Comparison of ENCODE assay signal across 28 mouse cellular contexts in genomic region chr8:83942446-83942845, GRCm38 (mm10). TPM values are rescaled to one million over a fixed set of nuclear protein-coding genes. Genes with fewer than 3 reads are reported as not detected.
"Had no signal": no experiment of that assay in that cellular context is flagged by ENCODE, and none has a peak within 500 bp of the region (broad histone marks: within the 10 kb centered on the region; RNA-seq: fewer than 3 reads in every experiment).

No protein-coding gene starts in this region.

- H3K4me3 ChIP-seq: gastrocnemius, adult 2 months; heart, embryonic 10.5 days; heart, embryonic 12.5 days; hindbrain, embryonic 10.5 days; hindbrain, embryonic 12.5 days; intestine, embryonic 15.5 days; kidney, embryonic 15.5 days; limb, embryonic 13.5 days; limb, embryonic 15.5 days; liver, embryonic 12.5 days had no signal

- H3K27me3 ChIP-seq: heart, embryonic 12.5 days; hindbrain, embryonic 12.5 days; intestine, embryonic 15.5 days; kidney, embryonic 15.5 days; limb, embryonic 13.5 days; limb, embryonic 15.5 days had no signal

- H3K4me1 ChIP-seq: hindbrain, embryonic 10.5 days; hindbrain, embryonic 12.5 days; intestine, embryonic 15.5 days; kidney, embryonic 15.5 days; limb, embryonic 13.5 days; limb, embryonic 15.5 days; liver, embryonic 12.5 days had no signal

- H3K9me3 ChIP-seq: heart, embryonic 10.5 days; heart, embryonic 12.5 days; hindbrain, embryonic 10.5 days; hindbrain, embryonic 12.5 days; intestine, embryonic 15.5 days; kidney, embryonic 15.5 days; limb, embryonic 13.5 days; limb, embryonic 15.5 days; liver, embryonic 12.5 days had no signal

- H3K4me2 ChIP-seq: heart, embryonic 12.5 days; hindbrain, embryonic 12.5 days; hindbrain, embryonic 14.5 days; intestine, embryonic 15.5 days; kidney, embryonic 15.5 days; limb, embryonic 13.5 days; limb, embryonic 15.5 days; liver, embryonic 12.5 days had no signal

- DNase-seq: gastrocnemius, adult 2 months; gastrocnemius, postnatal 10 days; gastrocnemius, postnatal 25 days; heart, adult 18-20 months; heart, postnatal 10 days; heart, postnatal 4 days; kidney, adult 18-20 months; kidney, adult 8-10 months; kidney, postnatal 14 days; kidney, postnatal 36 days; layer of hippocampus, adult 9-11 months; layer of hippocampus, postnatal 36 days; left cerebral cortex, postnatal 4 days had no signal

- H3K27ac ChIP-seq: gastrocnemius, adult 2 months; heart, embryonic 10.5 days; hindbrain, embryonic 10.5 days; hindbrain, embryonic 12.5 days; hindbrain, embryonic 14.5 days; intestine, embryonic 15.5 days; kidney, embryonic 15.5 days; kidney, postnatal 0 days; limb, embryonic 13.5 days; limb, embryonic 15.5 days; liver, embryonic 12.5 days had no signal

- H3K9ac ChIP-seq: heart, embryonic 12.5 days; hindbrain, embryonic 12.5 days; hindbrain, embryonic 14.5 days; intestine, embryonic 15.5 days; kidney, embryonic 15.5 days; limb, embryonic 13.5 days; limb, embryonic 15.5 days; liver, embryonic 12.5 days had no signal

- ATAC-seq: hindbrain, embryonic 16.5 days; inflammation-experienced regulatory T-cells, adult 6 months; intestine, embryonic 15.5 days; intestine, postnatal 0 days; liver, embryonic 12.5 days had no signal

RNA-seq across cellular contexts. Expression of gene Gm10644, which starts 12.6 kb away (rescaled TPM):
- total RNA-seq: granulocyte monocyte progenitor cell, adult 5-6 weeks had no signal
